Mouse (Mus musculus): ENCODE data around the gene Zmynd19. TPM values are rescaled to one million over a fixed set of nuclear protein-coding genes. Genes with fewer than 3 reads are reported as not detected.

Zmynd19 gene
- polyA plus RNA-seq, 1 experiment = 37.9 TPM

- Histone ChIP-seq H3K36me3 (ENCODE audit: control insufficient read depth, insufficient read depth, low read length) (peaks cover 1% of the 10 kb centered on the region; the same call in 1 of the 2 replicates), H3K4me1 (ENCODE audit: control insufficient read depth, insufficient read depth, low read length) (no peaks in the 10 kb centered on the region), H3K27ac (ENCODE audit: control insufficient read depth, insufficient read depth, low read depth, low read length) (no peak overlapping the region), H3K27me3 (ENCODE audit: control insufficient read depth, insufficient read depth, low read length) (no peaks in the 10 kb centered on the region), H3K4me3 (ENCODE audit: control insufficient read depth, low read depth, low read length) (no peak overlapping the region)
- TF ChIP-seq POLR2A (IDR thresholded peaks at IDR 0.05; ENCODE audit: control insufficient read depth, low read depth, low read length) (no peak), CTCF (IDR thresholded peaks at IDR 0.05; ENCODE audit: control insufficient read depth, insufficient read depth, insufficient replicate concordance, low read depth, low read length) (no peak)
These were observed 57.2 kb downstream of the Zmynd19 start for GRCm38 (mm10) chr2:25006767-25007166.

DNA sequence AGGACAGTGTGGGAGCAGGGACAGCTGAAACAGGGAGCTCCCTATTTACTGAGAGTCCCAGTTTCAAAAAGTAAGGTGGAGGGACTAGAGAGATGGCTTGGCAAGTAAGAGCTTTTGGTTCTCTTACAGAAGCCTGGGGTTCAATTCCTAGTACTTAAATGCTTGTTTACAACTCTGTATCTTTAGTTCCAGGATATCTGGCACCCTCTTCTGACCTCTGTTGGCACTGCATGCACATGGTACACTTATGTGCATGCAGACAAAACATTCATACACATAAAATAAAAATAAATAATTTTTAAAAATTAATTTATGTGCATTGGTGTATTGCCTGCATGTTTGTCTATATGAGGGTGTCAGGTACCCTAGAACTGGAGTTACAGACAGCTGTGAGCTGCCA lies 58.7 kb downstream of the Zmynd19 start:
- H3K36me3 ChIP-seq (ENCODE audit: control insufficient read depth, insufficient read depth, low read length) = peaks cover 1% of the 10 kb centered on the region; the same call in 1 of the 2 replicates
- no peaks in the 10 kb centered on the region for H3K27me3 ChIP-seq (ENCODE audit: control insufficient read depth, insufficient read depth, low read length)
- H3K27ac ChIP-seq (ENCODE audit: control insufficient read depth, insufficient read depth, low read depth, low read length) = no peak overlapping the region
- TF ChIP-seq CTCF (IDR thresholded peaks at IDR 0.05; ENCODE audit: control insufficient read depth, insufficient read depth, insufficient replicate concordance, low read depth, low read length) = no peak
- no peak for TF ChIP-seq POLR2A (IDR thresholded peaks at IDR 0.05; ENCODE audit: control insufficient read depth, low read depth, low read length)
- no peak overlapping the region for H3K4me3 ChIP-seq (ENCODE audit: control insufficient read depth, low read depth, low read length)
- no peaks in the 10 kb centered on the region for H3K4me1 ChIP-seq (ENCODE audit: control insufficient read depth, insufficient read depth, low read length)

Other genes with a start within 250 kb of the Zmynd19 start
- 3.6 and 3.8 TPM in 2 replicates for gene Cacna1b, start 186.6 kb upstream of the Zmynd19 start, polyA plus RNA-seq (2012; rRNA removed)
- 11.0 and 13.2 TPM in 2 replicates for gene Ehmt1, start 30.2 kb upstream of the Zmynd19 start, polyA plus RNA-seq (2012; rRNA removed)
- 13.8 TPM in 2 replicates for gene Arrdc1, start 14.5 kb upstream of the Zmynd19 start, polyA plus RNA-seq (2012; rRNA removed)
- 10.6 and 11.7 TPM in 2 replicates for gene Dph7, start 12.6 kb downstream of the Zmynd19 start, polyA plus RNA-seq (2012; rRNA removed)
- 41.0 and 45.1 TPM in 2 replicates for gene Mrpl41, start 25.3 kb downstream of the Zmynd19 start, polyA plus RNA-seq (2012; rRNA removed)
- 50.8 and 58.7 TPM in 2 replicates for gene Pnpla7, start 26.2 kb downstream of the Zmynd19 start, polyA plus RNA-seq (2012; rRNA removed)
- gene Nsmf, start 104.6 kb downstream of the Zmynd19 start, polyA plus RNA-seq (2012; rRNA removed) = 69.1 and 78.2 TPM in 2 replicates
- gene Entpd8, start 130.5 kb downstream of the Zmynd19 start, polyA plus RNA-seq (2012; rRNA removed) = 0.48 TPM in 2 replicates
- gene Noxa1, start 145.4 kb downstream of the Zmynd19 start, polyA plus RNA-seq (2012; rRNA removed) = 0.14 and 0.25 TPM in 2 replicates
- gene Nrarp, start 231.0 kb downstream of the Zmynd19 start, polyA plus RNA-seq (2012; rRNA removed) = 3.8 and 4.0 TPM in 2 replicates
- gene Tor4a, start 247.1 kb downstream of the Zmynd19 start, polyA plus RNA-seq (2012; rRNA removed) = 0.98 and 1.3 TPM in 2 replicates

Measured in testis, adult 2 months (tissue).